Mouse (Mus musculus): ENCODE data around the gene Ehmt2.
"Not testable (repeated sequence)": the region's sequence is repeated elsewhere in the genome, so short reads cannot be mapped to it uniquely, and the experiment has no call there.

The Ehmt2 gene

DNA sequence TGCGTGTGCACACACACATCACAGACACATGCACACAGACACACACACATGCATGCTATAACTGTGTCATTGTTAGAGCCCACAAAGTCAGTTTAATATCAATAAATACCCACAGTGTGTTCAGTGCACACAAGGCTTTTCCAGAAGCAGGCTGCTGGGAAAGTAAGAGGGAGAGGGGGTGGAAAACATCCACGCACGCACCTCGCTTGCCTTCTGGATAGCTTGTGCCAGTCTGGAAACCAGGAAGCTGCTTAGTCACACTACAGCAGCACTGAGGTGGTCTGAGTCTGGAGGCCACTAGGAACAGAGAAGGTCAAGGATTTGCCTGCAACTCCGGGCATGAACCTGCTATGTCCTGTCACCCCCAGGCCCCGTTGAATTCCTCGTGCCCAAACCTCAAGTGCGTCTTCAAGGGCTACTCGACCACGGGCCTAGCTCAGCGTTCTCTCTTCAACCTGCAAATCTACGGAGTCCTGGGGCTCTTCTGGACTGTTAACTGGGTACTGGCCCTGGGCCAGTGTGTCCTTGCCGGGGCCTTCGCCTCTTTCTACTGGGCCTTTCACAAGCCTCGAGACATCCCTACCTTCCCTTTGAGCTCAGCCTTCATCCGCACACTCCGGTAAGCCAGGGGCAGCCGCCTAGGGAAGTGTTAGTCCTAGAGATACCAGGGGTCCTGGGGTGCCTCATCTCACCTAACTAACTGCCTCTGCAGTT lies 29.2 kb downstream of the Ehmt2 start:
- DNase-seq (ENCODE audit: low spot score in 2 of 2), result no peak

DNA sequence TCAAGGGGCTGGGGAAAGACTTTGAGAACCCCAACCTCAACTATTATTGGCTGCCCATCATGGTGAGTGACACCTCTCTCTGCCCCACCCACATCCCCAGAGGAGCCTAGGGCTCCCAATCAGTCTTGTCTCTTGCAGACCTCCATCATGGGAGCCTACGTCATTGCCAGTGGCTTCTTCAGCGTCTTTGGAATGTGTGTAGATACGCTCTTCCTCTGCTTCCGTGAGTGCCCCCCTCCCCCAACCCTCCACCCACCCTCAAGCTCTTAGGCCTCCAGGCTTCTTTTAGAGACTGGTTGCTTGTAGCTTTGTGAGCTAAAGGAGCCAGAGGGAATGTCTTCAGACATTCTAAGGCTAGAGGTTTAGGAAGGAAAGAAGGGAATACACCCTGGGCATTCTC lies 30.6 kb downstream of the Ehmt2 start:
- no peak for DNase-seq (ENCODE audit: low spot score in 2 of 2)

GRCm38 (mm10) chr17:34931061-34931734 lies 32.9 kb downstream of the Ehmt2 start, which contains the start of gene Neu1:
Gene Neu1 (plus strand): TSS chr17:34931253.
- DNase-seq (ENCODE audit: low spot score in 2 of 2), result peak; percentile 84 to 92

GRCm38 (mm10) chr17:34931735-34932098 lies 33.4 kb downstream of the Ehmt2 start:
- DNase-seq (ENCODE audit: low spot score in 2 of 2), result no peak

DNA sequence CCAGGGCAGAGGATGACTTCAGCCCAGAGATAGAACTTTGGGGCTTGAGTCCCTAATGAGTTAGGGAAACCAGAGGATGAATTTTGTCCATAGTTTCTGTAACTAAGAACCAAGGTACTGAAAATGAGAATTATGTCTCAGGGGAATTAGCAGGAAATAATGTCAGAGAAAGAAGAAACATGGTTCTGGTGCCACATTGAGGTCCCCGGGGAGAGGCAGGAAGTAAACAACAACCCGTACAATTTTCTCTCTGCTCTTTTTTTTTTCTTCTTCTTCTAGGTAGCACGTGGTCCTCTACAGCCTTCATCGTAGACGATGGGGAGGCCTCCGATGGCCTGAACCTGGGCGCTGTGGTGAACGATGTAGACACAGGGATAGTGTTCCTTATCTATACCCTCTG lies 34.0 kb downstream of the Ehmt2 start:
- DNase-seq (ENCODE audit: low spot score in 2 of 2), result no peak

GRCm38 (mm10) chr17:34934031-34934430 lies 35.8 kb downstream of the Ehmt2 start:
- no peak for DNase-seq (ENCODE audit: low spot score in 2 of 2)

DNA sequence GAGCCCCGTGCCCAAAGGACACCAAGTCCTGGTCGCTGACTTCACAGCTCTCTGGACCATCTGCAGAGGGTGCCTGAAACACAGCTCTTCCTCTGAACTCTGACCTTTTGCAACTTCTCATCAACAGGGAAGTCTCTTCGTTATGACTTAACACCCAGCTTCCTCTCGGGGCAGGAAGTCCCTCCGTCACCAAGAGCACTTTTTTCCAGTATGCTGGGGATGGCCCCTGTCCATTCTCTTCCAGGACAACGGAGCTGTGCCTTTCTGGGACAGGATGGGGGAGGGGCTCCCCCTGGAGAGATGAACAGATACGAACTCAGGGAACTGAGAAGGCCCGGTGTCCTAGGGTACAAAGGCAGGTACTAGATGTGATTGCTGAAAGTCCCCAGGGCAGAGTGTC lies 36.6 kb downstream of the Ehmt2 start:
- DNase-seq (ENCODE audit: low spot score in 2 of 2), result no peak

DNA sequence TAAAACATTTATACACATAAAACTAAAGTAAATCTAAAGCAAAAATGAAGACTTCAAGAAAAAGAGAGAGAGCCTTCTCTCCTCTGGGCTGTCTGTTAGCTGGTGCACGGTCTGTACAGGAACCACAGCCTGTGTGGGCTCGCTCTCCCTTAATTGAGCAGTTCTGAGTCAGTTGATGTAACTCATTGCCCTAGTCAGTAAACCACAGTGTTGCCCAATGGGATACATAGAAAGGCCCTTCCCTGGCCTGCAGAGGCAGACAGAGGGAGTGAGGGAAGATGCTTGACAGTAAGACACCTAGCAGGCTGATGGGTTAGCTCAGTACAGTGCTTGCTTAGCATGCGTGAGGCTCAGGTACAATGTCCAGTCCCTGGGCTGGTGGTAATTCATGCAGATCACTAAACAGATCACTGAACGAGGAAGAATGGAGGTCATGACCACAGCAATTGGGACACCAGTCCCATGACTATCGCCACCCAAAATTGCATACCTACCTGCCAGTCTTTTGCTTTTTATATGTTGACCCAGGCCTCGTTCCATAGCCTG lies 39.8 kb downstream of the Ehmt2 start:
- DNase-seq (ENCODE audit: low spot score in 2 of 2), result no peak

GRCm38 (mm10) chr17:34941344-34942041 lies 43.2 kb downstream of the Ehmt2 start:
- no peak for DNase-seq (ENCODE audit: low spot score in 2 of 2)

GRCm38 (mm10) chr17:34943128-34943815 lies 45.0 kb downstream of the Ehmt2 start:
- DNase-seq (ENCODE audit: low spot score in 2 of 2), result no peak

DNA sequence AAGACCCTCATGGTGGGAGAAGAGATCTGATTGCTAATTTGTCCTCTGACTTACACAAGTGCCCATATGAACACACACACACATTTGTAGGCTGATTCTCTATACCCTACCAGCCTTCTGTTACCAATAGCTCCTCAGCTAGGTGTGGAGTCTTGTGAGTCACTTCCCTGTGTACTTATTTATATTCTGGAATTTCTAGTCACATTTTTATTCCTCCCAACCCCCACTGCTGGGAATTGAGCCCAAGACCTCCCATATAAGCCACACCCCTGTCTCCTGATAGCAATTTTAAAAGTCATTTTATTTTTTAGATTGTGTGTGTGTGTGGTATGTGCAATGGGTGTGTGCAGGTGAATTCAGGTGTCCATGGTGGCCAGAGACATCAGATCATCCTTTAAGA lies 46.1 kb downstream of the Ehmt2 start:
- no peak for DNase-seq (ENCODE audit: low spot score in 2 of 2)

- DNase-seq (ENCODE audit: low spot score in 2 of 2), result no peak
Measured at GRCm38 (mm10) chr17:34946486-34947140, 48.3 kb downstream of the Ehmt2 start.

DNA sequence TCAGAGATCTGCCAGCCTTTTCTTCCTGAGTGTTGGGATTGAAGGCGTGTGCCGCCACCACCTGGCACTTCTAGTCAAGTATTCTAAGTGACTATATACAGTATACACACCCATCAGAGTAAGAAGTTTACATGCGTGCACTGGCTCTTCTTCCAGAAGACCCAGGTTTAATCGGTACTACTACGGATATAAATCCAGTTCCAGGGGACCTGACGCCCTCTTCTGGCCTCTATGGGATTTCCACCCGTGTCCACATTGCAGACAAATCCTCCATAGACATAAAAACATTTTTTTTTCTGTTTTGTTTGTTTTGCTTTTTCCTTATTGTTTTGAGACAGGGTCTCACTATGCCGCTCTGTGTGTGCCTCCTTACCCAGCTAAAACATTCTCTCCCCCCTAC lies 49.3 kb downstream of the Ehmt2 start:
- DNase-seq (ENCODE audit: low spot score in 2 of 2), result no peak

DNA sequence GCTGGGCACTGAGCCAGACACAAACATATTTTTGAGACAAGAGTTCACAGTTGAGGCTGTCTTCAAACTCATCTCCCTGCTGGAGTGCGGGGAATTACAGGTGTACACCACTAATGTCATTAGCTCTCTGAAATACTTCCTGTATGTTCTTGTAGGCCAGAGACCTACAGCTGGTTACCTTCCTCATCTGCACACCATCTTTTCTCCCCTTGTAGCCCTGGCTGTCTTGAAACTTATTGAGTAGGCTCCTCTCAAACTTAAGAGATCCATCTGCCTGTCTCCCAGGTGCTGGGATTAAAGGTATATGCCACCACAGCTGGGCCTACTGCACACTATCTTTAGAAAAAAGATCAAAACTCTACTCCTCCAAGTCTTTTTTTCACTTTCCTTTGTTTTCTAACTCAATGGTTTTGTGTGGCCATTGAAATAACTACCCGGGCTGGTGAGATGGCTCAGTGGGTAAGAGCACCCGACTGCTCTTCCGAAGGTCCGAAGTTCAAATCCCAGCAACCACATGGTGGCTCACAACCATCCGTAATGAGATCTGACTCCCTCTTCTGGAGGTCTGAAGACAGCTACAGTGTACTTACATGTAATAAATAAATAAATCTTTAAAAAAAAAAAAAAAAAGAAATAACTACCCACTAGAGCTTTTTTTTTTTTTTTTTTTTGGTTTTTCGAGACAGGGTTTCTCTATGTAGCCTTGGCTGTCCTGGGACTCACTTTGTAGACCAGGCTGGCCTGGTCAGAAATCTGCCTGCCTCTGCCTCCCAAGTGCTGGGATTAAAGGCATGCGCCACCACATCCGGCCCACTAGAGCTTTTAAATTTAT lies 50.7 kb downstream of the Ehmt2 start:
- not testable (repeated sequence) for DNase-seq (ENCODE audit: low spot score in 2 of 2)

DNA sequence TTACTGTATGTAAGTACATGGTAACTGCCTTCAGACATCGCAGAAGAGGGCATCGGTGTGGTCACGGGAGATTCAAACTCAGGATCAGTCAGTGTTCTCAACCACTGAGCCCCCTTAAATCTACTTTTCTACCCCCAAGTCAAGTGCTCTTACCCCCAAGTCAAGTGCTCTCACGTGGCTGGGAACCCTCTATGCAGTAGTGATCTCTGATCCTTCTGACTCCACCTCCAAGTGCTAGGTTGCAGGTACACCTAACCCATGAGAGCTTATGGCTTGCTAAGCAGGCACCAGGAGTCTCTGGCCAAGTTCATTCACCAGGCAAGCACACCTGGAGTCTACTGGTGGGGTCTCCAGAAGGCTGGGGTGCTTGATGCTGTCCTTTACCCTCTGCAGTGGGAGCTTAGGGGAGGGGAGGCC lies 51.3 kb downstream of the Ehmt2 start:
- DNase-seq (ENCODE audit: low spot score in 2 of 2), result no peak

- no peak for DNase-seq (ENCODE audit: low spot score in 2 of 2)
Measured at GRCm38 (mm10) chr17:34950514-34951455, 52.5 kb downstream of the Ehmt2 start.

- peak in 1 of 2 experiments; percentile 13 for DNase-seq (ENCODE audit: low spot score in 2 of 2)
Measured at GRCm38 (mm10) chr17:34951636-34952377, 53.5 kb downstream of the Ehmt2 start.

DNA sequence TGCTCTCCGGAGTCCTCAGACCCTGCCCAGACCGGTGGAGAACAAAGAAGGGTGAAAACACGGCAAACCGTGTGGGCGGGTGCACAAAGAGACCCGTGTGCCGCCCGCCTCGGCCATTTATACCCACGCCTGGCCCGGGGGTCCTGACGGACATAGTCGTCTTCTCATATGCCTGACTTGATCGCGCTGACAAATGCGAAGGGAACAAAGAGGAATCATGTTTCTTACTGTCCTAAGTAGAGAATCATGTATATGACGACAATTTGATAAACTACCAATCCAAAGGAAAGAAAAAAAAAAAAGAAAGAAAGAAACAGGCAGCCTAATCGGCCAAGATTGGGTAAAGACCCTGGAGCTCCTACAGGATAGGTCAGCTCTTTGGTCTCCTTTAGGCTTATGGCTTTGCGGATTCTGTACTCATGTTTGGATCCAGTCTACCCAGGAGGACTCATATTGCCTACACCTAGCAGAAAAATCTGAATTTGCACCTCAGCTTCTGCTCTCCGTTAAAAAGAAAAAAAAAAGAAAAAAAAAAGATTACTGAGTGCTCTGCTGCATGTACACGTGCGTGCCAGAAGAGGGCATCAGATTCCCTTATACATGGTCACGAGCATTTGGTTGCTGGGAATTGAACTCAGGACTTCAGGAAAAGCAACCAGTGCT lies 54.2 kb downstream of the Ehmt2 start:
- DNase-seq (ENCODE audit: low spot score in 2 of 2), result peak; percentile 65 to 79

All from spleen, postnatal 14 days (tissue).